Mouse (Mus musculus): ENCODE results near the gene Psmc2.

DNA sequence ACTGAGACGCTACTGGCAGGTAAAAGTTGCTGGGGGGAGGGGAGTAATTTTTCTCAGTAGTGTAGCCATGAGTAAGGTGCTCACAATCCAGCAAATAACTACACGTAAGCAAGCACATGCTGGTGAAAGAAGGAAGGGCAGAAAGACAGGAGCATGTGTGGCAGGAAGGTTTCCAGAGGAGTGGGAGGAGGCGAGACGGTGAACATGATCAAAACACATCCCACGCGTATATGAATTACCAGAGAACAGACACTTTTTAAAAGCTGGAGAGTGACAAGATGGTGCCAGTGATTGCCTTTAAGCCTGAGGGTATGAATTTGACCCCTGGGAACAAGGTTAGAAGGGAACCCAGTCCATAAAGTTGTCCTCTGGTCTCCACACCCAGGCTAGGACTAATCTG is 15.2 kb upstream of the Psmc2 start:
- TF ChIP-seq HCFC1 (IDR thresholded peaks at IDR 0.05; ENCODE audit: low read depth, low read length) = no peak
- TF ChIP-seq CTCF (conservative IDR thresholded peaks at IDR 0.05 in 1 of 2, IDR thresholded peaks at IDR 0.05 in 1 of 2; ENCODE audit: low read depth in 2 of 2, low read length in 2 of 2) = no peak

All from CH12.LX (cell line).